Mouse (Mus musculus) MN1 (cell line): ENCODE data around the gene Haghl.

ENCODE experiments used
- DNase-seq: peaks from one replicate; pipeline ENCODE4 v3.0.0-alpha.2; 2016; ENCODE audit warnings: low spot score

The Haghl gene

DNA sequence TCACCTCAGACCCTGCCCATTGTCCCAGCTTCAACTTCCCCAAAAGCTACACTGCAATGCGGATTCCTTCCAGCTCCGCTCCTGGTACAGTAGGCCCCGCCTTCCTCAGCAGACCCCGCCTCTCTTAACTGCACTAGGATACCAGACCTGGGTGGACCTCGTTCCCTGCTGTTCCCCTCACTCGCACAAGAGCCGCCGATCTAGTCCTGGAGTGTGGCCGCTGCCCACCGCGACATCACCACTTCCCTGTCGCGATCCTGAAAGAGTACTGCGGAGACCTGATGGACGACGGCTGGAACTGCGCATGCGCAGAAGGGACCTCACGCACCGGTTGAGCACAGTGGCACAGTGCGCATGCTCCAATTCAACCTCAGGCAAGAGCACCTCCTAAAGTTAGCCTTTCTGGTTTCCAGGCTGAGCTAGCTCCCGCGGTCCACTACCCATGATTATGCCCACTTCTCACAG, at the start of gene Haghl:
Gene Haghl (minus strand): TSS at position 393 of the 465 bp plus-strand sequence.
- peak; percentile 97 for DNase-seq

DNA sequence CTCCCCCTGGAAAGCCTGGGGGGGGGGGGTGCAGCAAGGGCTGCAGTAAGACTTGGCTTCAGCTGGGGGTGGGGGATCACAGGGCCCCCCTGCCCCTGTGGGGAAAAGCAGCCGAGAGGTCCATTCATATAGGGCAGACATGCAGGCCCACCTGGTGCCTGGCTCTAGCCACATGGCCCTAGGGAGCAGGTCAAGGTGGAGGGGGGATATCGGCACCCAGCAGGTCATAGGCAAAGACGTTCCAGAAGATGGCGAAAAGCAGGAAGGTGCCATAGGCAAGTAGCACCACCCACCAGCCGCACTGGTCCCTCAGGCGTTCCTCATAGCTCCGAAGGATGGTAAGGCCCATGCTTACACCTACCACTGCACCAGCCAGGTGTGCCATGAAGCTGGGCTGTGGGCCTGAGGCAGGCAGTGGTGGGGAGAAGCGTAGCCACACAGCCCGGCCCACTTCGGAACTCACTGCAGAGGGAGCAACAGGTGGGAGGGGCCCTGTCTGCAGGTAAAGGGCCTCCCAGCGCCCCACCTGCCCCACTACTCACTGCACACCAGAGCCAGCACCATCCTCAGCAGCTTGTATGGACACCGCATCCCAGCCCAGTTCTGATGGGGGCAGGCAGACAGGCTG, 49.2 kb upstream of the Haghl start:
- DNase-seq: no peak

DNA sequence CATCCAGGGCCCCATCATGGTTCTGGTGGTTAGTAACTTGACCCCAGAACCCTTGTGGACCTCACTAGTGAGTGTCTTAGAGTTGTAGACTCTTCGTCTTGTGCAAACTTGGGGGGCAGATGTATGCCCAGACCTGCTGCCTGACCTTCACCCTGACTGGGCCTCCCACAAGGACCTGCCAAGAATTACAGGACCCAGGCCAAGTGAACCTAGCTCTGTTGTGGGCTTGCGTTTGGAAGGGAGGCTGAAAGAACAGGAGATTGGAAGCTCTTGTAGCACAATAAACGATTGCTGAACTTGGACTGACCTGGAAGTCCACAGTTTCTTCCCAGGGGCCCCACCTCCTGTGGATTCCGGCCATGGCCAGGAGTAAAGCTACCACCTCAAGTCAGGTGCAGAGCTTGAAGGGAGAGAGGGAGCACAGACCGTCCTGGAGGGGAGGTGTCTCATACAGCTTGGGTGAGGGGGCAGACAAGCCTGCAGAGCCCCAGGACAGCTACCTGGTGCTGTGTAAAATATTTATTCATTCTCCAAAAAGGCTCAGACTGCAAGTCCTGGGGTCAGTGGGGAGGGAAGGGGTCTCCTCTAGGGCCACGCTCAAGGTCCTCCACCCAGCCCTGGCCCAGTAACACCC, 48.6 kb upstream of the Haghl start:
- DNase-seq: no peak

DNA sequence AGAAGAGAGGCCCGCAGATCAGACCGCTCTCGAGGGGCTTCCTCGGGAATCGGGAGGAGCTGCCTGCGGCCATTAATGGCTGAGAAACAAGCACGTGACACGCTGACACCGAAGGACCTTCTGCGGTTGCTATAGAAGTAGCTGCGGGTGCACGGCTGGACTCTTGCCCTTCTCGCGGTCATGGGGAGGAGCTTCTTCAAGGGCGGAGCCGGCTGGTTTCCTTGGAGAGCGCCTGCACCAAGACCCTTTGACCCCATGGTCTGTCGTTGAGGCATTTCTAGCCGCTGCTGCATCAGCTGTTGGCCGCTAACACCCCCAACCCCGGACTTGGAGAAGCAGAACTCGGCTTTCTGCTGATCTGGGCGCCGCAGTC, 47.8 kb upstream of the Haghl start, which contains the start of gene Stub1:
Gene Stub1 (minus strand): TSS at position 114 of the 373 bp plus-strand sequence.
- peak; percentile 95 for DNase-seq

DNA sequence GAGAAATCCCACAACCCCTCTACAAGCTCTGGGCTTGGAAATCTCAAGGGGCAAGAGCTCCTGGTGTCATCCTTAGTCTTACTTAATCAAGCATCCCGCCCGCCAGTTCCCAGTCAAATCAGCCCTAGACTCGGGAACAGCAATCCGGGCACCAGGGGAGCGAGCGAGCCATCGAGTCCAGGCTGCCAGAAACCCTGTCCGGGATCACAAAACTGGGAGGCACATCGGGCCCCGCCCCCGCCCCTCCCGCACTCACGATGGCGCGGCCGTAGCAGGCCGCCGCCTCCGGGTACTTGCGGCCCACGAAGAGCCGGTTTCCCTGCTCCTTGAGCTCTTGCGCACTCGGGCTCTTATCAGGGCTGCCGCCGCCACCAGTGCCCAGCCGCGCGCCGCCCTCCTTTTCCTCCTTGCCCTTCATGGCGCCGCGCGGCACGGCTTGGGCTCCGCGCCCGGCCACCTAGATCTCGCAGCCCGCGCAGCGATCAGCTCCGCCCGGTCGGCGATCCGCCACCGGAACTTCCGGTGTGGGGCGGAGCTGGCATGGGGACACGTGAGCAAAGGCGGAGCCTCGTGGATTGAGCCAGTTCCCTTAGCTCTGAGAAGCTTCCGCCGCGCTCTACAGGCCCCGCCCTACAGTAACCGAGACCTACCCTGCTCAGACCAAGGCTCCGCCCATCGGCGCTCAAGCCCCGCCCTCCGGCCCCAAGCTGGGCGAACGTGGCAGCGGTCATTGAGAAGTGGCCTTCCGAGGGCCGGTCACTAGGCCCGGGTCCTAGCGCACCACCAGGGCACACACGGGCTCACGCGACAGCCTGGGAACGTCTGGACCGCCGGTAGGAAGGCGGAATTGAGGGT, 47.2 kb upstream of the Haghl start:
- DNase-seq: peak; percentile 99

DNA sequence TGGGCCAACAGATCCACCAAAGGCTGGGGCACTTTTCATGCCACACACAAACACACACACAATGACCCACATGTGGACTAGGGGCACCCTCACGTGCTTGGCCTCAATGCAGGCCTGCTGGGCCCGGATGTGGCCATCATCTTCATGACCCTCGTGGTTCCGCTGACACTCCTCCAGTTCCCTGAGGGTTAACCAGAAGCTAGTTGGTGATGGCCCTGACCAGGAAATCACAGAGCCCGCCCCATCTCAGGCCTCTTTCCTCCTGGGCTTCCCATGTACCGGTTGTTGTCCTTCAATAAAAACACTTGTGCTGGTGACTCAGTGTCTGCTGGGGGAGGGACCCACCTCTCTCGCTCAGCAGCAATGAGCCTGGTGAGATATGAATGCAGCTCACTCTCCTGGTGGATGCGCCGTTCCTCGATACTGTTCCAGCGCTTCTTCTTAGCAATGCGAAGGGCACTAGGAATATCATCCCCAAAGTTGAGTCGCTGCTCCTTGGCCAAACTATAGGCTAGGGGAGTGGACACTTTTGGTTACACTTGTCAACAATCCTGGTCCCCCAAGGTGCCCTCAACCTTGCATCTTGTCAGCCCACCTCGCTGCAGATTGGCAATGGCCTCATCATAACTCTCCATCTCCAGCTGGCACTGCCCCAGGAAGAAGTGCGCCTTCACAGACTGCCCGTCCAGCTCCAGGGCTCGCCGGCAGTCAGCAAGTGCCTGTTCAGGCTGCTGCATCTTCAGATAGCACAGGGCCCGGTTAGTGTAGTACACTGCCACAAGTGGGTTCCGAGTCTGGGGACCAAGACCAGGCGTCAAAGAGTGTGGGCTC, 46.2 kb upstream of the Haghl start:
- DNase-seq: peak; percentile 68

DNA sequence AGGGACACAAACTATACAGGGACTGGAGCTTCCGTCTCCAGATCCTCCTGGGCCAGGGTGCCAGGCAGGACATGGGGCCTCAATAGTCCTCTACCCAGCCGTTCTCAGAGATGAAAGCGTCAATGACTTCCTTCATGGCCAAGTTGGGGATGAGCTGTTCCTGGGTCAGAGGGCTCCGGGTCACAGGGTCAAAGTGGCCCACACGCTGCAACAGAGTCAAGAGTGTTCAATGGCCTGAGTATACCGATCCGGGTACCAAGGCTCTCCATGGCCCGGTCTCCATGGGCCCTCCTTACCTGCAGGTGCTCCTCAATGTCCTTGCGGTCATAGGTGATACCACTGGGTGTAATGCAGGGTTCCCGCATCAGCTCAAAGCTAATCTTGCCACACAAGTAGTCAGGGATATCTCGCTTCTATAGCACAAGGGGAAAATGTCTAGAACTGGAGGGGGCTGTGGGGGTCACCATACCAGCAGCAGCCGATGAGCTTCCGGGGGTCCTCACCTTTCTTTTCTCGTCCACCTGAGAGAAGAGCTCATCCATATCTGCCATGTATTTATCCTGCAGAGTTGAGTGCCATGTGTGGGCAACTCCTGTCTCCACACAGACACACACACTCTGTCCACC, 45.4 kb upstream of the Haghl start:
- no peak for DNase-seq

DNA sequence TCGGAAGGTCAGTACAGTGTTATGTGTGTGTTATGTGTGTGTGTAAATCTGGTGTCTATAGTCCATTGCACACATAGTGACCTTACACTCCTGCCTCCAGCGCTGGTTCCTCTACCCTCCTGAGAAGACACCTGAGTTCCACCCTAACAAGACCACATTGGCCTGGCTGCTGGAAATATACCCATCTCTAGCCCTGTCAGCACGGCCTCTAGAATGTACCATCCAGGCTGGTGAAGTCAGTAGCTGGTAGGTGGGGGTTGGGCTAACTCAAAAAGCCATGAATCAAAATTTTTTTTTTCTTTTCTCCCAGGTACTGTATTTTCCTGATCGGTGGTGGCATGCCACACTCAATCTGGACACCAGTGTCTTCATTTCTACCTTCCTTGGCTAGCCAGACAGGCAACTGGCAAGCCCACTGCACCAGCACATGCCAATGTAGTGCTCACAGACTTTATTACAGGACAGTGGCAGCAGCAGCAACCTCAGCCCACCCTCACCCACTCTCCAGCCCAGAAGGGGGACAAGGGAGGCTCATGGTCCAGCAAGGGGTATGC, 44.8 kb upstream of the Haghl start:
- DNase-seq: no peak

DNA sequence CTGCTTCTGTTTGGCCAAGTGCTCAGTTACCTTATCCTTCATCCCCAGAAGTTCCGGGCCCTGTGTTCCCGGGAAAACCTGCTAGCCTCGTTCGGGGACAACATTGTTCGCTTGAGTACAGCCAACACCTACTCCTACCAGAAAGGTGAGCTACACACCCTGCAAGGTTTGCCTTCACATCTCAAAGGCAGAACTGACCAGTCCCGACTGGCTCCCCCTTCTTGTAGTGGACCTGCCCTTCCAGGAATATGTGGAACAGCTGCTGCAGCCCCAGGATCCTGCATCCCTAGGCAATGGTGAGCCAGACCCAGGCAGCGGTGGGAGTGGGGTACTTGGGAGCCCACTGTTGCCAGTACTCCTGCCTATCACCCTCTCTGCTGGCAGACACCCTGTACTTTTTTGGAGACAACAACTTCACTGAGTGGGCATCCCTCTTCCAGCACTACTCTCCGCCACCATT, 44.1 kb upstream of the Haghl start:
- no peak for DNase-seq

DNA sequence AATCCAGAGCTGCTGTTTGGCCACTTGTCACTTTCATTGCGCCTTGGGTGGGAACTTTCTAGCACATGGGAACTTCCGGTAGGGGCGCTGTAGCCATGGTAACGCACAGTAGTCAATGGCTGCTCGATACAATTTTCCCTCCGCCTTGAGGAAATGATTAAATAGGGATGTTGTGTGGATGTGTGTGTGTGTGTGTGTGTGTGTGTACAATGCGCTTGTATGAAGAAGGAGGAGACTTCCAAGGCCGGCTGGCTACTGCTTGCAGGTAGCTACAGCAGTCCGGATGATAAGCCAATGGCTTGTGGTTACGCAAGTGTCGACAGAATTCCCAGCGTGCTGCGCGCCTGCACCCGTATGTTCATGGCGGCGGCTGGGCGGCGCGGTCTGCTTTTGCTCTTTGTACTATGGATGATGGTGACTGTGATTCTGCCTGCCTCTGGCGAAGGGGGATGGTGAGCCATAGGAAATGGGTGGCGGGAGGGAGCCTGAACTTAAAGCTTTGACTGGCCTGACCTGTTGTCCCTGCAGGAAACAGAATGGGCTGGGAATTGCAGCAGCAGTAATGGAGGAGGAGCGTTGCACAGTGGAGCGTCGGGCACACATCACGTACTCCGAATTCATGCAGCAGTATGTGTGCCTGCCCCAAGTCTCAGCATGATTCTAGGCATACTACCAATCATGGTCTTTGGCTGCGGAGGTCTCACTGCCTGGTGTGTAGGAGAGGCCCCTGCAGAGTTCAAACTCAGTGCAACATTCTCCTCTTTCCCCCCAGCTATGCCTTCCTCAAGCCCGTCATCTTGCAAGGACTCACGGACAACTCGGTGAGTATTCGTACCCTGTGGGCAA, 43.5 kb upstream of the Haghl start, which contains the start of gene Jmjd8:
Gene Jmjd8 (plus strand): TSS at position 156 of the 846 bp plus-strand sequence.
- no peak for DNase-seq

DNA sequence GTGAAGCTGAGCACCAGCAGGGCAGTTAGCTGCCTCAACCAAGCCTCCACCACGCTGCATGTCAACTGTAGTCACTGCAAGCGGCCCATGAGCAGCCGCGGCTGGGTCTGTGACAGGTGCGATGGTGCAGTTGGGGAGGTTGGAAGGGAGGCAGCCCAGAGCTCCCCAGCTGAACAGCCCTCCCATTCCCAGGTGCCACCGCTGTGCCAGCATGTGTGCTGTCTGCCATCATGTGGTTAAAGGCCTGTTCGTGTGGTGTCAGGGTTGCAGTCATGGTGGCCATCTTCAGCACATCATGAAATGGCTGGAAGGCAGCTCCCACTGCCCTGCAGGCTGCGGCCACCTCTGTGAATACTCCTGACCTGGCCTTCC, 42.7 kb upstream of the Haghl start:
- no peak for DNase-seq

DNA sequence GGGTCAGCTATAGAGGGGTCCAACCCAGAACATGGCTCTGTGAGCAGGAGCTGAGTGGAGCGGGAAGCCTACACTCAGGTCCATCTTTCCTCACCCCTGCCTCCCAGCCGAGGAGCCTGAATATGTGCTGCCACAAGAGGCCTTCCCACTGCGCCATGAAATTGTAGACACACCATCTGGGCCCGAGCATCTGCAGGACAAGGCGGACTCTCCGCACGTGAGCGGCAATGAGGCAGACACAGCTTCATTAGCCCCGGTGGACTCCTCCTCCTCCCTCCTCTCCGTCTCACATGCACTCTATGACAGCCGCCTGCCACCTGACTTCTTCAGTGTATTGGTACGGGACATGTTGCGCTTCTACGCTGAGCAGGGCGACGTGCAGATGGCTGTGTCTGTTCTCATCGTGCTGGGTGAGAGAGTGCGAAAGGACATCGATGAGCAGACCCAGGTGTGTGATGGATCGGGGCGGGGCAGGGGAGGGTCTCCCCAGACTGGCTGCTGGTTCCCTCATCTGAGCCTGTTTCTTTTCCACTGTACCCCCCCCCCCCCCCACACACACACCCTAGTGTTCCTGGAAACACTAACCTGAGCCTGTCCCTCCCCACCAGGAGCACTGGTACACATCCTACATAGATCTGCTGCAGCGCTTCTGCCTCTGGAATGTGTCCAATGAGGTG, 42.2 kb upstream of the Haghl start:
- no peak for DNase-seq

DNA sequence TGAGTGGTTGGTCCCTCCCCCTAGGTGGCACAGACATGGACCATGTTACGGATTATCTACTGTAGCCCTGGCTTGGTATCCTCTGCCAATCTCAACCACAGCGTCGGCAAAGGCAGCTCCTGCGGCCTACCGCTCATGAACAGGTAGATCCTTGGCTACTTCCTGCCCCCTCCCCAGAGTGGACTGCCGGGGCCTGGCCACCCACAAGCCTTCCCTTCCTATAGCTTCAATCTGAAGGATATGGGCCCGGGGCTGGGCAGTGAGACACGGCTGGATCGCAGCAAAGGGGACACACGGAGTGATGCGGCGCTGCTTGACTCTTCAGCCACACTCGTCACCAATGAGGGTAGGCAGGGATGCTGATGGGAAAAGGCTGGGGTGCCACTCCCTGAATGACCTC, 41.5 kb upstream of the Haghl start:
- DNase-seq: no peak

DNA sequence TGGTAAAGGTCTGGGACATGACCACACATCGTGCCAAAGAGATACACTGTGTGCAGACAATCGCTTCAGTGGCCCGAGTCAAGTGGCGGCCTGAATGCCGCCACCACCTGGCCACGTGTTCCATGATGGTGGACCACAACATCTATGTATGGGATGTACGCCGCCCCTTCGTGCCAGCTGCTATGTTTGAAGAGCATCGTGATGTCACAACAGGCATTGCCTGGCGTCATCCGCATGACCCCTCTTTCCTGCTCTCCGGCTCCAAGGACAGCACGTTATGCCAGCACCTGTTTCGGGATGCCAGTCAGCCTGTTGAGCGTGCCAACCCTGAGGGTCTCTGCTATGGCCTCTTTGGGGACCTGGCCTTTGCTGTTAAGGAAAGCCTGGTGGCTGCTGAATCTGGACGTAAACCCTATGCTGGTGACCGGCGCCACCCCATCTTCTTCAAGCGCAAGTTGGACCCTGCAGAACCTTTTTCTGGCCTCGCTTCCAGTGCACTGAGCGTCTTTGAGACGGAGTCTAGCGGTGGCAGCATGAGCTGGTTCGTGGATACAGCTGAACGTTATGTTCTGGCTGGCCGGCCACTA, 40.6 kb upstream of the Haghl start:
- DNase-seq: no peak

DNA sequence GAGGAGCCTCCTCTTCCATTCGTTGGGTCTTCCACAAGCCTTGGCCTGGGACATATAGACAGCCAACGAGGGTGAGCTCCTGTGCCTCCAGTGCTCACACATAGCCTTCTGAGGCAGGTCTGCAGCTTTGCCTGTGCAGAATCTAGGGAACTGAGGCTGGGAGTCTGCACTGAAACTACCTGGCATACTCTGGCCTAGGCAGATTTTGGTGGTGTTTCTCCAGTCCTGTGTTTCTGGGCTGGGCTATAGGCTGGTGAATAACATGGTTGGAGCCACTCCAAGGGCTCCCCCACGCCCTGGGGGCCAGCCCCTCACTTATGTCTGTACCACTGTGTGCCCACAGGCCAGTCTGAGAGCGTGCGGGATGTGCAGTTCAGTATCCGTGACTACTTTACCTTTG, 39.8 kb upstream of the Haghl start:
- DNase-seq: no peak

DNA sequence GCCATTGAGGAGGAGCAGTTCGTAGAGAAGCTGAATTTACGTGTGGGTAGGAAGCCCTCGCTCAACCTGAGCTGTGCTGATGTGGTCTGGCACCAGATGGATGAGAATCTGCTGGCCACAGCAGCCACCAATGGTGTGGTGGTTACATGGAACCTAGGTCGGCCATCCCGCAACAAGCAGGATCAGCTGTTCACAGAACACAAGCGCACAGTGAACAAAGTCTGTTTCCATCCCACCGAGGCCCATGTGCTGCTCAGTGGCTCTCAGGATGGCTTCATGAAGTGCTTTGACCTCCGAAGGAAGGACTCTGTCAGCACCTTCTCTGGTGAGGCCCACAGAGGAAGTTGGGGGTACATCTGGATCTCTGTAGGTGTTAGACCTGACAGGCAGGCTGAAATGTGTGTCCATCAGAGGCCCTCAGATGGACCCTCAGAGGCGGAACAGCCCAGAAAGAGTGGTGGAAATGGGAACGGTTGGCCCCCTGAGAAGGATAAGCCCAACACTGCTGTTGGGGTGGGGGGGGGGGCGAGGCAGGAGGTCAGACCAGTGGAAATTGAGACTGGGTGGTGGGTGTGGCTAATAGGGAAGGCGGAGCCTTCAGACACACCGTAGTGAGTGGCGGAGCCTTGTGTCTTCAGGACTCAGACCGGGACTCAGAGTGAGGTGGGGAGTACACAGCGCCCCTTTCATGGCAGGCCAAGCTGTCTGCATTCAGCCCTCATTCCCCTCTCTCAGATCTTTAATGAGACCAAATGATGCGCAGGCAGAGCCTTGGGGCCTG, 39.1 kb upstream of the Haghl start:
- DNase-seq: no peak

DNA sequence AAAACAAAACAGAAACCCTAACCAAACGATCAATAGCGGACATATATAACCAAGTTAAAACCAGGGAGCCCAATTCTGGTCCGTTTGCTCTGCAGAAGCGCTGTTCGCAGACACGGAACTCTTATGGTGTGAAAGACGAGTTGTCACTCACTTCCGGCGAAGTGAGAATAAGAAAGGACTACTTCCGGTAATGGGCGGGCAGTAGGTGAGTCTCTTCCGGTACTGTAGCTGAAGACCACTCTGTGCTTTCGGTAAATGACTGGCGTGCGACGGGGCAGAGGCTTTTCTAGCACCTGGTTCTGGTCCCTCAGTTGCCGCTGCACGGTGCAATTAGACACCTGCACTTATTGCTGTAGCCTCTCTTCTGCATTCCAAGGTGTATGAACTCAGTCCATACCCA, 38.0 kb upstream of the Haghl start, which contains the start of gene Wdr24:
Gene Wdr24 (plus strand): TSS at position 176 of the 400 bp plus-strand sequence.
- DNase-seq: peak; percentile 92
